Mouse (Mus musculus) stomach, embryonic 16.5 days (tissue): Measurements from ENCODE around the gene Rbm20. TPM values are rescaled to one million over a fixed set of nuclear protein-coding genes. Genes with fewer than 3 reads are reported as not detected.

Experiments
- ATAC-seq: fragments of 200-750 bp; cut with Nextera tagmentation; 2 replicates; pipeline ENCODE4 v1.8.0; 2017; ENCODE audit warnings: moderate number of reproducible peaks, moderate TSS enrichment; ENCODE audit not compliant: insufficient read depth, low FRiP score
- H3K27ac ChIP-seq: fragments of 300-500 bp; sonication (generic); 2 replicates; pipeline ENCODE4 v1.5.1; 2014; ENCODE audit warnings: low read length
- H3K27me3 ChIP-seq: fragments of 300-500 bp; sonication (generic); 2 replicates; pipeline ENCODE4 v1.6.1; 2014; ENCODE audit warnings: low read length, control low read depth, mixed read lengths; ENCODE audit not compliant: control insufficient read depth, insufficient read depth
- H3K36me3 ChIP-seq: fragments of 300-500 bp; sonication (generic); 2 replicates; pipeline ENCODE4 v1.6.1; 2014; ENCODE audit warnings: low read length; ENCODE audit not compliant: control insufficient read depth, insufficient read depth
- H3K4me1 ChIP-seq: fragments of 300-500 bp; sonication (generic); 2 replicates; pipeline ENCODE4 v1.6.1; 2014; ENCODE audit warnings: low read length, control low read depth, mixed read lengths; ENCODE audit not compliant: control insufficient read depth, insufficient read depth
- H3K4me2 ChIP-seq: fragments of 300-500 bp; sonication (generic); 2 replicates; pipeline ENCODE4 v1.6.1; 2014; ENCODE audit warnings: low read depth, low read length, mixed read lengths
- H3K4me3 ChIP-seq: fragments of 300-500 bp; sonication (generic); replicated peaks from 2 replicates; pipeline ENCODE4 v1.5.1; 2014; ENCODE audit warnings: mild to moderate bottlenecking, low read length
- H3K9ac ChIP-seq: fragments of 300-500 bp; sonication (generic); 2 replicates; pipeline ENCODE4 v1.6.1; 2014; ENCODE audit warnings: low read length
- H3K9me3 ChIP-seq: fragments of 300-500 bp; sonication (generic); replicated peaks from 2 replicates; pipeline ENCODE4 v1.6.1; 2016; ENCODE audit warnings: low read length, control low read depth; ENCODE audit not compliant: control insufficient read depth
- WGBS: fragments of 180-500 bp; shearing (Covaris S2); extraction: QIAGEN DNeasy Blood & Tissue Kit; methylation state at CpG from one replicate; pipeline ENCODE4 v1.1.7; 2014; 5-methylcytosine and 5-hydroxymethylcytosine counted together
- polyA plus RNA-seq: library from polyadenylated mRNA; unstranded; fragments of >200 nt; fragmentation: Nextera tagmentation; extraction: Ambion mirVana; gene quantifications from 2 replicates; pipeline ENCODE4 v1.2.1, GENCODE M21; 2015

Gene Rbm20
- polyA plus RNA-seq, 1 experiment from 2014 or later: 1.4 TPM

- 5% methylated on average over 28 of the region's 29 CpGs for WGBS
- no peaks in the 10 kb centered on the region for H3K9me3 ChIP-seq
- peak; percentile 66; the same call in 1 of the 2 replicates for ATAC-seq
These were observed 28.1 kb downstream of the Rbm20 start for GRCm38 (mm10) chr19:53704895-53705823.

GRCm38 (mm10) chr19:53708401-53708800 lies 31.3 kb downstream of the Rbm20 start:
- ATAC-seq: no peak

More at GRCm38 (mm10) chr19:53704895-53705823, 28.1 kb downstream of the Rbm20 start:
- Histone ChIP-seq H3K36me3 (no peaks in the 10 kb centered on the region), H3K4me3 (peak overlapping the region; percentile 37), H3K27ac (no peak overlapping the region), H3K4me1 (peaks cover 3% of the 10 kb centered on the region; the same call in 1 of the 2 replicates), H3K9ac (peak overlapping the region; percentile 46), H3K27me3 (no peaks in the 10 kb centered on the region), H3K4me2 (peak overlapping the region; percentile 62)

GRCm38 (mm10) chr19:53710861-53711260 lies 33.8 kb downstream of the Rbm20 start:
- Histone ChIP-seq H3K36me3 (no peaks in the 10 kb centered on the region), H3K9ac (no peak overlapping the region), H3K4me1 (0 out of 2 replicates have a peak, but pooled peaks cover 4% of the 10 kb centered on the region), H3K4me3 (no peak overlapping the region), H3K9me3 (0 out of 2 replicates have a peak, but pooled peaks cover 3% of the 10 kb centered on the region), H3K27me3 (no peaks in the 10 kb centered on the region), H3K27ac (no peak overlapping the region), H3K4me2 (no peak overlapping the region)
- no peak for ATAC-seq
- WGBS: 49% methylated on average over 4 of the region's 4 CpGs

More at GRCm38 (mm10) chr19:53708401-53708800, 31.3 kb downstream of the Rbm20 start:
- Histone ChIP-seq H3K4me1 (peaks cover 8% of the 10 kb centered on the region; the same call in 1 of the 2 replicates), H3K9ac (no peak overlapping the region), H3K4me2 (no peak overlapping the region), H3K9me3 (no peaks in the 10 kb centered on the region), H3K4me3 (no peak overlapping the region), H3K27me3 (no peaks in the 10 kb centered on the region), H3K36me3 (no peaks in the 10 kb centered on the region), H3K27ac (no peak overlapping the region)
- 68% methylated on average over 11 of the region's 11 CpGs for WGBS

GRCm38 (mm10) chr19:53711261-53711890 lies 34.3 kb downstream of the Rbm20 start:
- Histone ChIP-seq H3K4me1 (0 out of 2 replicates have a peak, but pooled peaks cover 4% of the 10 kb centered on the region), H3K27me3 (no peaks in the 10 kb centered on the region), H3K9ac (no peak overlapping the region), H3K9me3 (0 out of 2 replicates have a peak, but pooled peaks cover 3% of the 10 kb centered on the region), H3K27ac (no peak overlapping the region), H3K4me3 (no peak overlapping the region), H3K36me3 (no peaks in the 10 kb centered on the region), H3K4me2 (no peak overlapping the region)
- ATAC-seq: no peak
- 18% methylated on average over 8 of the region's 8 CpGs for WGBS

GRCm38 (mm10) chr19:53712297-53713025 lies 35.4 kb downstream of the Rbm20 start:
- Histone ChIP-seq H3K27me3 (no peaks in the 10 kb centered on the region), H3K4me3 (no peak overlapping the region), H3K9ac (no peak overlapping the region), H3K4me2 (no peak overlapping the region), H3K9me3 (0 out of 2 replicates have a peak, but pooled peaks cover 3% of the 10 kb centered on the region), H3K4me1 (0 out of 2 replicates have a peak, but pooled peaks cover 4% of the 10 kb centered on the region), H3K36me3 (no peaks in the 10 kb centered on the region), H3K27ac (no peak overlapping the region)
- 68% methylated on average over 7 of the region's 7 CpGs for WGBS
- no peak for ATAC-seq

GRCm38 (mm10) chr19:53713364-53713763 lies 36.3 kb downstream of the Rbm20 start:
- Histone ChIP-seq H3K9me3 (0 out of 2 replicates have a peak, but pooled peaks cover 3% of the 10 kb centered on the region), H3K4me3 (no peak overlapping the region), H3K36me3 (no peaks in the 10 kb centered on the region), H3K4me2 (no peak overlapping the region), H3K27ac (no peak overlapping the region), H3K9ac (no peak overlapping the region), H3K4me1 (0 out of 2 replicates have a peak, but pooled peaks cover 4% of the 10 kb centered on the region), H3K27me3 (no peaks in the 10 kb centered on the region)
- ATAC-seq: no peak
- WGBS: 65% methylated on average over 6 of the region's 6 CpGs

- no peaks in the 10 kb centered on the region for H3K27me3 ChIP-seq
- H3K4me3 ChIP-seq: no peak overlapping the region
- H3K27ac ChIP-seq: no peak overlapping the region
- H3K9me3 ChIP-seq: 0 out of 2 replicates have a peak, but pooled peaks cover 3% of the 10 kb centered on the region
- H3K9ac ChIP-seq: no peak overlapping the region
- H3K36me3 ChIP-seq: no peaks in the 10 kb centered on the region
- 68% methylated on average over 7 of the region's 7 CpGs for WGBS
- 0 out of 2 replicates have a peak, but pooled peaks cover 2% of the 10 kb centered on the region for H3K4me1 ChIP-seq
- no peak for ATAC-seq
- no peak overlapping the region for H3K4me2 ChIP-seq
These were observed 39.4 kb downstream of the Rbm20 start for GRCm38 (mm10) chr19:53716469-53716868.

GRCm38 (mm10) chr19:53717364-53717763 lies 40.3 kb downstream of the Rbm20 start:
- H3K27ac ChIP-seq: no peak overlapping the region
- no peak for ATAC-seq
- 87% methylated on average over 9 of the region's 9 CpGs for WGBS

More at GRCm38 (mm10) chr19:53717364-53717763, 40.3 kb downstream of the Rbm20 start:
- H3K4me2 ChIP-seq: no peak overlapping the region
- 0 out of 2 replicates have a peak, but pooled peaks cover 3% of the 10 kb centered on the region for H3K9me3 ChIP-seq
- no peaks in the 10 kb centered on the region for H3K27me3 ChIP-seq
- no peaks in the 10 kb centered on the region for H3K36me3 ChIP-seq
- H3K4me3 ChIP-seq: no peak overlapping the region
- no peaks in the 10 kb centered on the region for H3K4me1 ChIP-seq
- H3K9ac ChIP-seq: no peak overlapping the region
